Mouse (Mus musculus) frontal cortex, adult (tissue): ENCODE data around the gene Abcg2.

Experiments
- ATAC-seq: cut with Nextera tagmentation; 2 replicates; pipeline ENCODE4 v1.9.2; 2017; ENCODE audit warnings: mild to moderate bottlenecking, moderate library complexity, mixed read lengths; ENCODE audit not compliant: low TSS enrichment

The Abcg2 gene

GRCm38 (mm10) chr6:58638566-58638965 lies 54.2 kb downstream of the Abcg2 start:
- no peak for ATAC-seq

- no peak for ATAC-seq
Observed at GRCm38 (mm10) chr6:58639391-58639790, 55.1 kb downstream of the Abcg2 start.

- ATAC-seq = peak; percentile 96
Observed at GRCm38 (mm10) chr6:58640333-58641018, 56.2 kb downstream of the Abcg2 start.

GRCm38 (mm10) chr6:58641056-58641799 lies 56.9 kb downstream of the Abcg2 start:
- ATAC-seq = no peak

GRCm38 (mm10) chr6:58642191-58642590 lies 57.9 kb downstream of the Abcg2 start:
- no peak for ATAC-seq

- peak; percentile 80 for ATAC-seq
Observed at GRCm38 (mm10) chr6:58644586-58644985, 60.3 kb downstream of the Abcg2 start.

- ATAC-seq = no peak
Observed at GRCm38 (mm10) chr6:58648100-58648749, 63.9 kb downstream of the Abcg2 start.

- ATAC-seq = no peak
Observed at GRCm38 (mm10) chr6:58650136-58650535, 65.8 kb downstream of the Abcg2 start.

- no peak for ATAC-seq
Observed at GRCm38 (mm10) chr6:58651038-58651437, 66.7 kb downstream of the Abcg2 start.

- ATAC-seq = no peak
Observed at GRCm38 (mm10) chr6:58660951-58661575, 76.7 kb downstream of the Abcg2 start.

GRCm38 (mm10) chr6:58677802-58678201 lies 93.5 kb downstream of the Abcg2 start:
- ATAC-seq = no peak

GRCm38 (mm10) chr6:58678530-58678929 lies 94.2 kb downstream of the Abcg2 start:
- no peak for ATAC-seq

GRCm38 (mm10) chr6:58691584-58691983 lies 107.3 kb downstream of the Abcg2 start:
- no peak for ATAC-seq

GRCm38 (mm10) chr6:58694257-58694656 lies 109.9 kb downstream of the Abcg2 start:
- ATAC-seq = no peak

- ATAC-seq = no peak
Observed at GRCm38 (mm10) chr6:58694765-58695164, 110.4 kb downstream of the Abcg2 start.

GRCm38 (mm10) chr6:58710369-58710768 lies 126.0 kb downstream of the Abcg2 start:
- no peak for ATAC-seq

- ATAC-seq = no peak
Observed at GRCm38 (mm10) chr6:58711909-58712308, 127.6 kb downstream of the Abcg2 start.

- ATAC-seq = no peak
Observed at GRCm38 (mm10) chr6:58733851-58734250, 149.5 kb downstream of the Abcg2 start.

- no peak for ATAC-seq
Observed at GRCm38 (mm10) chr6:58735090-58735489, 150.8 kb downstream of the Abcg2 start.
